Mouse (Mus musculus): ENCODE results near the gene Tmprss9.

DNA sequence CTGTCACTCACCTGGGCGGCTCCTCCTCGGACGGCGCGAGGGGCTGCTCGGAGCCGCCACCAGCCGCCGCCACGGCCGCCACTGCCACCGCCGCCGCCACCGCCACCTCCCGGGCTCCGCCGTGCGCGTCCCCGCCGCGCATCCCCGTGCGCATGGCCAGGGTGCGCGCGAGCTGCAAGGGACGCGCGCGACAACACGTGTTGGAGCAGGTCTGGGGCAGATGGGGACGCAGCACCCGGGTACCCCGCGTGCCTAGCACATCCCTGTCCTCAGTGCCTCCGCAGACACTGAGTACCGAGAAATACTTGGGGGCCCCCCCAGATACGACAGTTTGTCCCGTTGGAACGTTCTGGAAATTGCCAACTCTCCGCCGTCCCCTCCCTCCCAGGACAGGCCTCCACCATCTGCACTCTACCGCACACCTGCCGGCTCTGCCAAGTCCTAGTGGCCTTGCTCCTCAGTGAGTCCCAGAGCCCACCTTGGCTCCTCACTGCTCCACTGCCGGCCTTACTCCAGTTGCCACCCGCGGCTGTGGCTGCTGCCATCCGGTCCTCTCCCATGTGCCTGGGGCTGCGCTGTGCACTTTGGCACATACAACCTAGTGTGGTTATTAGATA lies 27.6 kb upstream of the Tmprss9 start, which contains the start of gene Lingo3:
- TF ChIP-seq POLR2A (IDR thresholded peaks at IDR 0.05; ENCODE audit: low read depth, low read length) (no peak), CTCF (IDR thresholded peaks at IDR 0.05; ENCODE audit: extremely low read depth, insufficient read length, insufficient replicate concordance, low read depth, low read length) (no peak)
